Mouse (Mus musculus) MEL (cell line): ENCODE data around the gene Pik3ip1.

Experiments
- CTCF ChIP-seq, 3 experiments: IDR thresholded peaks in 2 of 3; conservative IDR thresholded peaks in 1 of 3; 2 replicates each; pipeline ENCODE4 v1.5.1; 2011 to 2012; ENCODE audit warnings: low read length in 3 of 3, low read depth in 2 of 3, mild to moderate bottlenecking in 2 of 3, improper control_type of control experiment in 1 of 3, inconsistent platforms in 1 of 3, mixed read lengths in 1 of 3, moderate library complexity in 1 of 3; ENCODE audit not compliant: control insufficient read depth in 1 of 3, insufficient read depth in 1 of 3, poor library complexity in 1 of 3, severe bottlenecking in 1 of 3
- E2F4 ChIP-seq: IDR thresholded peaks from 2 replicates; pipeline ENCODE4 v1.6.1; 2011; ENCODE audit warnings: low read depth, low read length, improper control_type of control experiment, borderline replicate concordance
- GATA1 ChIP-seq: IDR thresholded peaks from 2 replicates; pipeline ENCODE4 v1.6.1; 2011; ENCODE audit warnings: low read depth, low read length, improper control_type of control experiment
- HCFC1 ChIP-seq: IDR thresholded peaks from 2 replicates; pipeline ENCODE4 v1.6.1; 2012; ENCODE audit warnings: low read depth, mild to moderate bottlenecking, inconsistent platforms, low read length, improper control_type of control experiment, moderate library complexity
- MAX ChIP-seq: IDR thresholded peaks from 2 replicates; pipeline ENCODE4 v1.6.1; 2011; ENCODE audit warnings: low read length, improper control_type of control experiment
- SMC3 ChIP-seq: IDR thresholded peaks from 2 replicates; pipeline ENCODE4 v1.6.1; 2011; ENCODE audit warnings: low read depth, low read length, improper control_type of control experiment
- ZMIZ1 ChIP-seq: IDR thresholded peaks from 2 replicates; pipeline ENCODE4 v1.6.1; 2012; ENCODE audit warnings: low read depth, mild to moderate bottlenecking, inconsistent platforms, low read length, improper control_type of control experiment, moderate library complexity

DNA sequence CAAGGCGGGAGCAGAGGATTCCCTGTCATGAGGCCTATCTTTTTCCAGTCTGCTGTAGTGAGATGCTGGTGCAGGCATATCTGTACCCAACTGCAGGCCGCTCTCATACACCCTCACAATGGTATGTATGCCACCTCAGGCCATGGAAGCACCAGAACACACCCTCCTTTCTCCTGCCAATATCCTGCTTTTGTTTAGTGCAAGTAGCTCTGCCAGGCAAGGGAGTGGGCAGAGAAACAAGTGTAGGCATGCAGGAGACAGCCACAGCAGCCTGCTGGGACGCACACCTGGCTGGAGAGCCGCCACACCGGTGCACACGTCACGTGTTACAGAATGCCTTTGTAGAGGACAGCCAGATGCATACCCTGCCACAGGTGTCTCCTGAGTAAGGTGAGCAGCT is 36.2 kb downstream of the Pik3ip1 start:
- TF ChIP-seq GATA1 (no peak), CTCF (IDR thresholded peaks at IDR 0.05 in 2 of 3, conservative IDR thresholded peaks at IDR 0.05 in 1 of 3; ENCODE audit: control insufficient read depth in 1 of 3, insufficient read depth in 1 of 3, low read depth in 2 of 3, low read length in 3 of 3, poor library complexity in 1 of 3, severe bottlenecking in 1 of 3) (no peak), E2F4 (no peak), SMC3 (no peak), MAX (no peak), HCFC1 (no peak), ZMIZ1 (no peak)
